Mouse (Mus musculus): ENCODE data around the gene Ptges3. TPM values are rescaled to one million over a fixed set of nuclear protein-coding genes. Genes with fewer than 3 reads are reported as not detected.

The Ptges3 gene
- 98.6 and 122 TPM in 2 replicates for polyA plus RNA-seq (2012; ENCODE audit: low replicate concordance)

DNA sequence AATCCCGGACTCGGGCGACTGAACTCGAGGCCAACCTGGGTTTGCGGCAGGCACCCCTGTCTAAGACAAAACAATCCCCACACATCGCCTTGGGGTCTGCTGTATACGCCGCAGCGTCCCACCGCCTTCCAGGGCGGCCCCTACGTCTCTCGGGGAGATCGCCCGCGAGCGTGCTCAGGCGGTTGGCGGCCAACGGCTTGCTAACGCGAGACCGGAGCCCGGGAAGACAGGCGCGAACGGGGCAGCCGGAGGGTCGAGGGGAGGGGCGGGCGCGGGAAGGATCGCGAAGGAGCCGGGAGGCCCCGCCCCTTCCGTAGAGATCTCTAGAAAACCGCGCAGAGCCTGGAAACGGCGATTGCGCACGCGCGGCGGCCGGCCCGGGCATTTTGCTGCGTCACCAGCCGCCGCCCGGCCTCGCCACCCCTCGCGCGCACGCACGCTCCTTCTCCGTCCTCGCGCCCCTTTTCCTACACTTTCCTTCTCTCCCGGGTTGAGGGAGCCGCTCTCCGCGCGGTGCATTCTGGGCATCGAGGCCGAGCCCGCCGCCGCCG lies at the start of gene Ptges3:
Ptges3 (plus strand) TSS at position 354 of the 551 bp plus-strand sequence.

DNA sequence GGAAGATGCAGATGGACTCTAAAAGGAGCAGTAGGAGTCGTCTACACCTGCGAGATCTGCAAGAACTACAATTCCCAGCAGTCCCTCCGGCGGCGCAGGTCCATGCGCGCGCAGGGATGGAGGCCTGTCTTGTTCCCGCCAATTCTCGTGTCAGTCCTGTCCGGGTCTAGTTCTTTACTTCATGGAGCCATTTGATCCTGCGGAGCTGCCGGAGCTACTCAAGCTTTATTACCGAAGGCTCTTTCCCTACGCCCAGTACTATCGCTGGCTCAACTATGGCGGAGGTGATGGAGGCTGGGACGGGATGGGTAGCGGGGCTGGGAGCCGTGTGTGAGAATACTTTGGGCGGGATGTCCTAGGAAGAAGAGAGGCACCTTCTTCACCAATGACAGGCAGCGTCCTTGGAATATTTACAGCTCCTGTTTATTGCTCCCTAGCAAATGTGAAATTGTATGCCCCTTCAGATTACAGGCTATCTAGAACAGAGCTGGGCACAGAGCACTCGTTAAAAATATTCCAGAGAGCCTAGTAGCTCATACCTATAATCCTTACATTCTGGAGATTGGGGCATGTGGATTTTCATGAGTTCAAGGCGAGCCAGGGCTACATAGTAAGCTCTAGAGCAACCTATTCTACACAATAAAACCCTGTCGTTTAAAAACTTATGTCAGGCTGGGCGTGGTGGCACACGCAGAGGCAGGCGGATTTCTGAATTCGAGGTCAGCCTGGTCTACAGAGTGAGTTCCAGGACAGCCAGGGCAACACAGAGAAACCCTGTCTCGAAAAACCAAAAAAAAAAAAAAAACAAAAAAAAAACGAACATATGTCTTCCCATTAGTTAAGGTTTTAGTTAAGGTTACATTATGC lies 43.5 kb upstream of the Ptges3 start, which contains the start of gene Prim1:
Prim1 (plus strand) TSS at position 101 of the 867 bp plus-strand sequence.

GRCm38 (mm10) chr10:128082880-128083421 lies 24.2 kb downstream of the Ptges3 start, which contains the start of gene Atp5b:
Gene Atp5b, plus strand, starts transcription at chr10:128083273.

DNA sequence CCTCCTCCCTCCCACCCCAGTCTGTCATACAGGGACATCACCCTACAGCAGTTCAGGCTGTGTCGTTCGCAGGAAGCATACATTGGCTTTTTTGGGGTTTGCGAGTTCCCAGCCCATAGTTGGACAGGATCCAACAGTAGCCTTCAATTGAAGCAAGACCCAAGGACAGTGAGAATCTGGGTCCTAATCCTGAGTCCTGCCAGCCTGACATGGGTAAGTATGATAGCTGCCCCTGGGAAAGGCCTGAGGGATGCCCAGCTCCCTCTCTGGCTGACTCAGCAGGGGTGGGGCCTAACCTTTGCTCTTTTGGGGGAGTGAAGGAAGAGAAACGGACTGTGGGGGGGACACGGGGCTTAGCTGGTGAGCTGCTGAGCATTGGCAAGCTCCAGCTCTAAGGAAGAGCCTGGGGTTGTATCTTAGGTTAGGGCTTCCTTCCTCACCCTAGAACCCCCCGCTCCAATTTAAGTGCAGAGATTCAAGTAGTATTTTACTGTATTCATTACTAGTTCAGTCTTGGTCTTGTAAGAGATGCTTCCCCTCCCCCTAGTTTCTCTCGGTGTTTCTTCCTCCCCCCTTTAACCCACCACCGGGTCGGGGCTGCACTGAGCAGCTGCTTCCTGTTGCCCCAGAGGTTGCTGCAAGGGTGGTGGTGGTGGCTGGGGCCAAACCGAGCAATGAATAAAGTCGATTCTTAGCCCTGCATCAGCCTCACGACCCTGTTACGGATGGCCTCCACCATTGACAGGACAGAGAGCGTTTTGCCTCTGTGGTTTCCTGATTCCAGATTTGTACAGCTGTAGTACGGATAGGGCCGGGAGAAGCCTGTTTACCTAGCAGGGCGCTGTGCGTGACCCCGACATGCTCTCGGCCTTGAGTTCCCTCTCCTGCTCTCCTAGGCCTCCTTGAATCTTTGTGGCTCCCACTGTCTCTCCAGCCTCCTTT lies 33.1 kb downstream of the Ptges3 start, which contains the start of gene Baz2a:
Baz2a (plus strand) TSS at position 14 of the 942 bp plus-strand sequence.

Other genes starting within 250 kb of the Ptges3 start
- not detected in 2 replicates for gene Rdh19, start 209.0 kb upstream of the Ptges3 start, polyA plus RNA-seq (2012; ENCODE audit: low replicate concordance)
- gene Rdh16f2, start 192.5 kb upstream of the Ptges3 start, polyA plus RNA-seq (2012; ENCODE audit: low replicate concordance), result not detected in 2 replicates
- not detected in 2 replicates for gene Rdh7, start 170.1 kb upstream of the Ptges3 start, polyA plus RNA-seq (2012; ENCODE audit: low replicate concordance)
- gene Sdr9c7, start 160.4 kb upstream of the Ptges3 start, polyA plus RNA-seq (2012; ENCODE audit: low replicate concordance), result 0.21 TPM in 1 of 2 replicates, not detected in the other
- gene Hsd17b6, start 51.3 kb upstream of the Ptges3 start, polyA plus RNA-seq (2012; ENCODE audit: low replicate concordance), result not detected in 2 replicates
- gene Prim1, start 43.8 kb upstream of the Ptges3 start, polyA plus RNA-seq (2012; ENCODE audit: low replicate concordance), result 0.82 and 4.9 TPM in 2 replicates
- 16.7 and 52.0 TPM in 2 replicates for gene Naca, start 23.4 kb upstream of the Ptges3 start, polyA plus RNA-seq (2012; ENCODE audit: low replicate concordance)
- gene Atp5b, start 24.3 kb downstream of the Ptges3 start, polyA plus RNA-seq (2012; ENCODE audit: low replicate concordance), result 1,361 and 1,521 TPM in 2 replicates
- 9.2 and 28.5 TPM in 2 replicates for gene Baz2a, start 32.6 kb downstream of the Ptges3 start, polyA plus RNA-seq (2012; ENCODE audit: low replicate concordance)
- 6.1 and 6.7 TPM in 2 replicates for gene Rbms2, start 121.3 kb downstream of the Ptges3 start, polyA plus RNA-seq (2012; ENCODE audit: low replicate concordance)
- gene Gls2, start 135.5 kb downstream of the Ptges3 start, polyA plus RNA-seq (2012; ENCODE audit: low replicate concordance), result 1.7 and 2.8 TPM in 2 replicates
- gene Spryd4, start 152.9 kb downstream of the Ptges3 start, polyA plus RNA-seq (2012; ENCODE audit: low replicate concordance), result 0.39 and 3.8 TPM in 2 replicates
- gene Mip, start 166.9 kb downstream of the Ptges3 start, polyA plus RNA-seq (2012; ENCODE audit: low replicate concordance), result 0.32 and 0.44 TPM in 2 replicates
- gene Timeless, start 173.1 kb downstream of the Ptges3 start, polyA plus RNA-seq (2012; ENCODE audit: low replicate concordance), result 19.8 and 23.0 TPM in 2 replicates
- gene Apon, start 195.1 kb downstream of the Ptges3 start, polyA plus RNA-seq (2012; ENCODE audit: low replicate concordance), result 0.13 TPM in 1 of 2 replicates, not detected in the other
- gene Apof, start 209.7 kb downstream of the Ptges3 start, polyA plus RNA-seq (2012; ENCODE audit: low replicate concordance), result not detected in 2 replicates
- gene Stat2, start 211.6 kb downstream of the Ptges3 start, polyA plus RNA-seq (2012; ENCODE audit: low replicate concordance), result 26.1 and 38.2 TPM in 2 replicates
- 0.12 and 0.13 TPM in 2 replicates for gene Il23a, start 239.8 kb downstream of the Ptges3 start, polyA plus RNA-seq (2012; ENCODE audit: low replicate concordance)
- gene Pan2, start 244.4 kb downstream of the Ptges3 start, polyA plus RNA-seq (2012; ENCODE audit: low replicate concordance), result 2.8 and 6.3 TPM in 2 replicates